Mouse (Mus musculus) cerebellum, adult 9-10 months (tissue): ENCODE measurements around the gene Wdr62.
A peak's percentile ranks its signal among the peaks of the same experiment; 100 is the strongest.

Experiments used
- DNase-seq: peaks from one replicate; pipeline ENCODE4 v3.0.0; 2022

Gene Wdr62

GRCm38 (mm10) chr7:30279951-30280669 is at the start of gene Wdr62, which contains the start of gene Thap8:
Wdr62 (minus strand) TSS chr7:30280419.
Thap8 (plus strand) TSS chr7:30280094.
- peak; percentile 92 for DNase-seq

GRCm38 (mm10) chr7:30328379-30328778 is 48.2 kb upstream of the Wdr62 start:
- no peak for DNase-seq

GRCm38 (mm10) chr7:30327140-30327539 is 46.9 kb upstream of the Wdr62 start:
- DNase-seq: peak; percentile 98

GRCm38 (mm10) chr7:30326427-30326826 is 46.2 kb upstream of the Wdr62 start:
- DNase-seq: no peak

- DNase-seq: peak; percentile 81
Observed at GRCm38 (mm10) chr7:30325364-30325763, 45.1 kb upstream of the Wdr62 start.

GRCm38 (mm10) chr7:30324300-30324944 is 44.2 kb upstream of the Wdr62 start:
- peak; percentile 63 for DNase-seq

- DNase-seq: no peak
Observed at GRCm38 (mm10) chr7:30323795-30324194, 43.6 kb upstream of the Wdr62 start, which contains the start of gene Sdhaf1. Sdhaf1 (minus strand) TSS chr7:30323895.

- DNase-seq: no peak
Observed at GRCm38 (mm10) chr7:30322865-30323264, 42.6 kb upstream of the Wdr62 start.

GRCm38 (mm10) chr7:30322285-30322667 is 42.1 kb upstream of the Wdr62 start:
- DNase-seq: peak; percentile 98

GRCm38 (mm10) chr7:30321539-30322284 is 41.5 kb upstream of the Wdr62 start, which contains the start of gene E130208F15Rik:
E130208F15Rik (plus strand) TSS chr7:30321740.
- peak; percentile 85 for DNase-seq

- no peak for DNase-seq
Observed at GRCm38 (mm10) chr7:30320946-30321345, 40.7 kb upstream of the Wdr62 start.

GRCm38 (mm10) chr7:30318142-30318541 is 37.9 kb upstream of the Wdr62 start:
- DNase-seq: no peak

- no peak for DNase-seq
Observed at GRCm38 (mm10) chr7:30315559-30316529, 35.6 kb upstream of the Wdr62 start.

GRCm38 (mm10) chr7:30314721-30315155 is 34.5 kb upstream of the Wdr62 start, which contains the start of gene Syne4:
Syne4 (plus strand) TSS chr7:30314807.
- DNase-seq: peak; percentile 55

- no peak for DNase-seq
Observed at GRCm38 (mm10) chr7:30313666-30314320, 33.6 kb upstream of the Wdr62 start.

- no peak for DNase-seq
Observed at GRCm38 (mm10) chr7:30310136-30310535, 29.9 kb upstream of the Wdr62 start.

- peak; percentile 54 for DNase-seq
Observed at GRCm38 (mm10) chr7:30309395-30310129, 29.3 kb upstream of the Wdr62 start.

GRCm38 (mm10) chr7:30308076-30309005 is 28.1 kb upstream of the Wdr62 start, which contains the start of gene Alkbh6:
Alkbh6 (plus strand) TSS chr7:30308717.
- peak; percentile 97 for DNase-seq

- DNase-seq: no peak
Observed at GRCm38 (mm10) chr7:30306083-30306779, 26.0 kb upstream of the Wdr62 start.
